Mouse (Mus musculus) left cerebral cortex, postnatal 36 days (tissue): ENCODE data around the gene Sntg2. TPM values are rescaled to one million over a fixed set of nuclear protein-coding genes. Genes with fewer than 3 reads are reported as not detected.

Source experiments
- DNase-seq, 2 experiments: peaks; one replicate each; pipeline ENCODE4 v3.0.0; 2021 to 2022; ENCODE audit warnings: low spot score in 2 of 2, mixed read lengths in 1 of 2
- intact Hi-C: fragments of 180-260 bp; cut with DNase I; formaldehyde crosslinking; loops from one replicate; pipeline ENCODE4 v1.15.1; 2025
- total RNA-seq, 2 experiments: library from RNA; stranded (reverse); gene quantifications; 2 replicates each; pipeline ENCODE4 v1.2.3; 2021

Sntg2 gene
- 1 to 10 TPM; 6.3 to 9.3 TPM for total RNA-seq

GRCm38 (mm10) chr12:30372933-30373501 is at the start of gene Sntg2:
Gene Sntg2 (minus strand): TSS chr12:30373375.
- intact Hi-C loops = loop anchor here (2.0 to 5.0 kb wide), 2 partner anchors 206 to 321 kb away; no protein-coding TSS in a partner anchor
- peak; percentile 64 to 67 for DNase-seq

- intact Hi-C loops = no loop called here
- DNase-seq = no peak
Observed at GRCm38 (mm10) chr12:30416547-30416946, 43.4 kb upstream of the Sntg2 start.

GRCm38 (mm10) chr12:30415981-30416380 is 42.8 kb upstream of the Sntg2 start:
- DNase-seq = no peak
- intact Hi-C loops = no loop called here

GRCm38 (mm10) chr12:30402651-30403050 is 29.5 kb upstream of the Sntg2 start:
- intact Hi-C loops = no loop called here

GRCm38 (mm10) chr12:30400531-30400930 is 27.4 kb upstream of the Sntg2 start:
- intact Hi-C loops = no loop called here
- DNase-seq = no peak

More at GRCm38 (mm10) chr12:30402651-30403050, 29.5 kb upstream of the Sntg2 start:
- DNase-seq = no peak

GRCm38 (mm10) chr12:30400114-30400513 is 26.9 kb upstream of the Sntg2 start:
- intact Hi-C loops = no loop called here
- DNase-seq = no peak

- no peak for DNase-seq
- intact Hi-C loops = loop anchor here (2.0 to 5.0 kb wide), 2 partner anchors 207 to 320 kb away; no protein-coding TSS in a partner anchor
Observed at GRCm38 (mm10) chr12:30372293-30372692, 882 bp downstream of the Sntg2 start.

GRCm38 (mm10) chr12:30369786-30370185 is 3.4 kb downstream of the Sntg2 start:
- peak; percentile 85 to 90 for DNase-seq
- intact Hi-C loops = loop anchor here (1.0 to 5.0 kb wide), 3 partner anchors 170 to 317 kb away; no protein-coding TSS in a partner anchor

GRCm38 (mm10) chr12:30369141-30369540 is 4.0 kb downstream of the Sntg2 start:
- no peak for DNase-seq
- intact Hi-C loops = loop anchor here (2.0 kb wide), 1 partner anchor 240 kb away; no protein-coding TSS in a partner anchor

GRCm38 (mm10) chr12:30362306-30362705 is 10.9 kb downstream of the Sntg2 start:
- intact Hi-C loops = no loop called here
- DNase-seq = no peak

GRCm38 (mm10) chr12:30357666-30358065 is 15.5 kb downstream of the Sntg2 start:
- no peak for DNase-seq
- intact Hi-C loops = no loop called here

GRCm38 (mm10) chr12:30352393-30352792 is 20.8 kb downstream of the Sntg2 start:
- intact Hi-C loops = no loop called here
- no peak for DNase-seq

GRCm38 (mm10) chr12:30348036-30348435 is 25.1 kb downstream of the Sntg2 start:
- no peak for DNase-seq
- intact Hi-C loops = no loop called here

GRCm38 (mm10) chr12:30347284-30347683 is 25.9 kb downstream of the Sntg2 start:
- DNase-seq = no peak
- intact Hi-C loops = no loop called here

- no peak for DNase-seq
- intact Hi-C loops = no loop called here
Observed at GRCm38 (mm10) chr12:30344806-30345205, 28.4 kb downstream of the Sntg2 start.

GRCm38 (mm10) chr12:30336301-30336700 is 36.9 kb downstream of the Sntg2 start:
- intact Hi-C loops = no loop called here
- no peak for DNase-seq

GRCm38 (mm10) chr12:30334502-30334901 is 38.7 kb downstream of the Sntg2 start:
- intact Hi-C loops = no loop called here
- DNase-seq = no peak

GRCm38 (mm10) chr12:30317971-30318370 is 55.2 kb downstream of the Sntg2 start:
- intact Hi-C loops = no loop called here
- no peak for DNase-seq

GRCm38 (mm10) chr12:30313021-30313420 is 60.2 kb downstream of the Sntg2 start:
- intact Hi-C loops = no loop called here
- no peak for DNase-seq

- intact Hi-C loops = no loop called here
- no peak for DNase-seq
Observed at GRCm38 (mm10) chr12:30308197-30308939, 64.8 kb downstream of the Sntg2 start.
